Mouse (Mus musculus) myocyte (in vitro differentiated cells): ENCODE data around the gene Galntl5. TPM values are rescaled to one million over a fixed set of nuclear protein-coding genes. Genes with fewer than 3 reads are reported as not detected.

Source experiments
- H3K27me3 ChIP-seq: one replicate; pipeline ENCODE4 v1.6.1; 2011; ENCODE audit not compliant: control insufficient read depth, insufficient read depth, insufficient read length
- H3K36me3 ChIP-seq: one replicate; pipeline ENCODE4 v1.6.1; 2011; ENCODE audit not compliant: control insufficient read depth, insufficient read depth
- H3K4me2 ChIP-seq: one replicate; pipeline ENCODE4 v1.6.1; 2011; ENCODE audit warnings: low read depth, control low read depth
- H3K4me3 ChIP-seq: one replicate; pipeline ENCODE4 v1.5.1; 2011; ENCODE audit warnings: mild to moderate bottlenecking, control low read depth, moderate library complexity
- H3K79me2 ChIP-seq: one replicate; pipeline ENCODE4 v1.6.1; 2011; ENCODE audit not compliant: control insufficient read depth, insufficient read depth
- H3ac ChIP-seq: one replicate; pipeline ENCODE4 v1.6.1; 2011; ENCODE audit not compliant: control insufficient read depth, insufficient read length
- CEBPB ChIP-seq: IDR thresholded peaks from 2 replicates; pipeline ENCODE4 v1.6.1; 2011; ENCODE audit warnings: mild to moderate bottlenecking, moderate library complexity; ENCODE audit not compliant: poor library complexity, insufficient read depth, severe bottlenecking
- E2F4 ChIP-seq: IDR thresholded peaks from one replicate; pipeline ENCODE4 v1.6.1; 2011; ENCODE audit warnings: mild to moderate bottlenecking, control low read depth, moderate library complexity; ENCODE audit not compliant: insufficient read depth
- MAX ChIP-seq: IDR thresholded peaks from one replicate; pipeline ENCODE4 v1.6.1; 2011; ENCODE audit warnings: low read depth, mild to moderate bottlenecking, control low read depth
- MYOD1 ChIP-seq, 3 experiments: IDR thresholded peaks; one replicate each; pipeline ENCODE4 v1.6.1; 2011; ENCODE audit warnings: control low read depth in 2 of 3, low read depth in 2 of 3, mild to moderate bottlenecking in 2 of 3, moderate library complexity in 1 of 3; ENCODE audit not compliant: insufficient read length in 2 of 3, control insufficient read depth in 1 of 3
- MYOG ChIP-seq, 3 experiments: IDR thresholded peaks; one replicate each; pipeline ENCODE4 v1.6.1; 2011; ENCODE audit warnings: control low read depth in 2 of 3, low read depth in 2 of 3, mild to moderate bottlenecking in 2 of 3; ENCODE audit not compliant: insufficient read length in 2 of 3, control insufficient read depth in 1 of 3, insufficient read depth in 1 of 3
- POLR2A ChIP-seq: IDR thresholded peaks from one replicate; pipeline ENCODE4 v1.6.1; 2011; ENCODE audit warnings: low read depth, mild to moderate bottlenecking, control low read depth, moderate library complexity; ENCODE audit not compliant: insufficient read length
- POLR2AphosphoS2 ChIP-seq: IDR thresholded peaks from one replicate; pipeline ENCODE4 v1.6.1; 2011; ENCODE audit warnings: low read depth, control low read depth; ENCODE audit not compliant: insufficient read length
- REST ChIP-seq: IDR thresholded peaks from one replicate; pipeline ENCODE4 v1.6.1; 2011; ENCODE audit warnings: mild to moderate bottlenecking, control low read depth, moderate library complexity; ENCODE audit not compliant: insufficient read depth, insufficient read length
- SRF ChIP-seq: IDR thresholded peaks from one replicate; pipeline ENCODE4 v1.6.1; 2011; ENCODE audit warnings: low read depth; ENCODE audit not compliant: control insufficient read depth, insufficient read length
- TCF12 ChIP-seq: IDR thresholded peaks from one replicate; pipeline ENCODE4 v1.6.1; 2011; ENCODE audit warnings: mild to moderate bottlenecking, control low read depth; ENCODE audit not compliant: poor library complexity, insufficient read depth, severe bottlenecking
- TCF3 ChIP-seq: IDR thresholded peaks from one replicate; pipeline ENCODE4 v1.6.1; 2011; ENCODE audit warnings: low read depth, control low read depth; ENCODE audit not compliant: insufficient read length
- USF1 ChIP-seq: IDR thresholded peaks from one replicate; pipeline ENCODE4 v1.6.1; 2011; ENCODE audit warnings: low read depth, mild to moderate bottlenecking, control low read depth, moderate library complexity
- polyA plus RNA-seq: library from polyadenylated mRNA; unstranded; fragments of >200 nt; fragmentation: generic; extraction: Trizol; gene quantifications from one replicate; pipeline ENCODE4 v1.2.1, GENCODE M21; 2012; ENCODE audit warnings: missing spikeins

Gene Galntl5
- not detected for polyA plus RNA-seq

DNA sequence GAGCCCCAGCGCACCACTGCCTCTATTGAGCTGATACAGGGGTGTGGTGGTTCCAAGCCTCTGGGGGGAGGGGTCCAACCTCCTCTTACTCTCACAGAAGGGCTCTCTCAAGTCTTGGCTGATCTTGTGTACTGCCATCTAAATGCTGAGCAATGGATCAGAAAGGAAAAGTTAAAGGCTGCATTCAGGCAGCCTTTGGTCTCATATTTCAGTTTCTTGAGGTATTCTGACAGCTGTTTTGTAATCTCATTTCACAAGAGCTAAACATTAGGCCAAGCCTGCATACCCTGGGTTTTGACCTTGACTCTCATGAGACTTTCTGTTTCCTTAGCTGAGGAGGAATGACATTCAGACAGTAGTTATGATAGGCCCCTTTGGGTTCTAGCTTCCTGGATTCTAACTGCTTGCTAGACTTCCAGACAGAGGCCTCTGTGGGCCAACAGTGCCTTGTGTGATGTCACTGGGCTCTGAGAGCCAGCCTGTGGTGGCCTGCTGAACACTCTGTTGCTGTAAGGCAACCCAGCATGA is at the start of gene Galntl5:
Gene Galntl5, plus strand, starts transcription at position 457 of the 528 bp plus-strand sequence.
- Histone ChIP-seq H3K79me2 (no peaks in the 10 kb centered on the region), H3K27me3 (no peaks in the 10 kb centered on the region), H3ac (no peak within 1 kb of the TSS), H3K4me2 (peak within 1 kb of the TSS; percentile 30), H3K36me3 (no peaks in the 10 kb centered on the region), H3K4me3 (no peak within 1 kb of the TSS)
- TF ChIP-seq MYOD1 (IDR thresholded peaks at IDR 0.05; ENCODE audit: control insufficient read depth in 1 of 3, insufficient read length in 2 of 3, low read depth in 2 of 3) (peak in 1 of 3 experiments; percentile 54), POLR2AphosphoS2 (no peak), TCF12 (peak; percentile 15), MYOG (IDR thresholded peaks at IDR 0.05; ENCODE audit: control insufficient read depth in 1 of 3, insufficient read depth in 1 of 3, insufficient read length in 2 of 3, low read depth in 2 of 3) (no peak), MAX (no peak), E2F4 (no peak), POLR2A (no peak), TCF3 (no peak), REST (no peak), CEBPB (peak; percentile 73)

DNA sequence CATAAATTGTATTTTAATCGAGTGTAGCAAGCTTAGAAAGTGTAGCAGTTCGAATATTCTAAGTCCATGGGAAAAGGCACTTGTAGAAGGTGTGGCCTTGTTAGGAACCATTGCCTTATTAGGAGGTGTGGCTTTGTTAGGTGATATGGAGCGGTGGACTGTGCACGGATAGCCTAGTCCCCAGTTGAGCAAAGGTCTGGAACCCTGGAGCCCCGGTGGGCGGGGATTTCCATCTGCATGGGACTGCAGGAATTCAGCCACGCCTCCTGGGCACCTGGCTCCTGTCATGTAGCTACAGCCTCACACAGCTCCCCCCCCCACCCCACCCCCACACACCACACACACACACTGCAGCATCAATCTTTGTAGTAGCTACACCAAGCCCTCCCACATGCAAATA is 34.6 kb upstream of the Galntl5 start:
- no peaks in the 10 kb centered on the region for H3K36me3 ChIP-seq
- no peaks in the 10 kb centered on the region for H3K27me3 ChIP-seq
- H3K4me2 ChIP-seq, result no peak overlapping the region
- no peaks in the 10 kb centered on the region for H3K79me2 ChIP-seq
- no peak overlapping the region for H3ac ChIP-seq
- TF ChIP-seq TCF12 (no peak), MYOD1 (IDR thresholded peaks at IDR 0.05; ENCODE audit: control insufficient read depth in 1 of 3, insufficient read length in 2 of 3, low read depth in 2 of 3) (no peak), TCF3 (no peak), POLR2A (no peak)
- H3K4me3 ChIP-seq, result no peak overlapping the region

DNA sequence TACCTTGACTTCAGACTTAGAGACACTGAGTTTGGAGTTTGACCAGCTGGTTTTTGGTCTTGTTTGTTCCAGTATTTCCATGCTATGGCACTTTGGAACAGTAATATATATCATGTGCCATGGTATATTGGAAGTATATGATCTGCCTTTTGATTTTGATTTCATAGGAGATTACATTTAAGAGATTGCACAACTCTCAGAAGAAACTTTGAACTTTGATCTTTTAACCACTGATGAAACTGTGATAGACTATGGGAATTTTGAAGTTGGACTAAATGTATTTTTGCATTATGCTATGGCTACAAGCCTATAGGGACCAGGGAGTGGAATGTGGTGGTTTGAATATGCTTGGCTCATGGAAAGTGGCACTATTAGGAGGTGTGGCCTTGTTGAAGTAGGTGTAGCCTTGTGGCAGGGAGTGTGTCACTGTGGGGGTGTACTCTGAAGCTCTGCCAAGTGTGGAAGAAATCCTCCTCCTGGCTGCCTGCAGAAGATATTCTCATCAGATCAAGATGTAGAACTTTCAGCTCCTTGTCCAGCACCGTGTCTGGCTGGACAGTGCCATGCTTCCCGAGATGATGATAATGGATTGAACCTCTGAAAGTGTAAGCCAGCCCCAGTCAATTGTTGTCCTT is 31.8 kb upstream of the Galntl5 start:
- TF ChIP-seq SRF (no peak), REST (no peak), POLR2A (no peak), E2F4 (no peak), TCF12 (no peak), MYOD1 (IDR thresholded peaks at IDR 0.05; ENCODE audit: control insufficient read depth in 1 of 3, insufficient read length in 2 of 3, low read depth in 2 of 3) (no peak), CEBPB (no peak), TCF3 (no peak), MYOG (IDR thresholded peaks at IDR 0.05; ENCODE audit: control insufficient read depth in 1 of 3, insufficient read depth in 1 of 3, insufficient read length in 2 of 3, low read depth in 2 of 3) (no peak), MAX (no peak), POLR2AphosphoS2 (no peak), USF1 (no peak)
- H3K27me3 ChIP-seq, result no peaks in the 10 kb centered on the region
- H3K4me2 ChIP-seq, result no peak overlapping the region
- no peak overlapping the region for H3ac ChIP-seq
- H3K79me2 ChIP-seq, result no peaks in the 10 kb centered on the region
- no peak overlapping the region for H3K4me3 ChIP-seq
- no peaks in the 10 kb centered on the region for H3K36me3 ChIP-seq

DNA sequence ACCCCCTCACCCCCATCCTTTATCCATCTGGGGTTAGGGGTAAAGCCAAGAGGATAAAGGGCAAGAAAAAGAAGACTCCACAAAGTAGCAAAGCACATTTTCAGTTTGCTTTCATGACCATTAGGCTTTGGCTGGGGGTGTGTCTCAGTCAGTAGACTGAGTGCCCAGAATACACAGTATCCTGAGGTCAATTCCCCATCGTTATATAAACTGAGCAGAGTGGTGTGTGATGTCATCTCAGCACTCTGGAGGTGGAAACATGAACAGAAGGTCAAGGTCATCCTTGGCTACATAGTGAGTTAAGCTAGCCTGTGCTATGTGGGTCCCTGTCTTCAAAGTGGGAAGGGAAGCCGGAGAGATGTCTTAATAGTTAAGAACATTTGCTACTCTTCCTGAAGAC is 27.8 kb upstream of the Galntl5 start:
- no peak overlapping the region for H3K4me3 ChIP-seq
- no peak overlapping the region for H3ac ChIP-seq
- H3K27me3 ChIP-seq, result peaks cover 7% of the 10 kb centered on the region
- no peak overlapping the region for H3K4me2 ChIP-seq
- H3K36me3 ChIP-seq, result no peaks in the 10 kb centered on the region
- TF ChIP-seq MYOD1 (IDR thresholded peaks at IDR 0.05; ENCODE audit: control insufficient read depth in 1 of 3, insufficient read length in 2 of 3, low read depth in 2 of 3) (no peak), CEBPB (no peak), MAX (no peak), TCF12 (no peak), TCF3 (no peak), POLR2AphosphoS2 (no peak), MYOG (IDR thresholded peaks at IDR 0.05; ENCODE audit: control insufficient read depth in 1 of 3, insufficient read depth in 1 of 3, insufficient read length in 2 of 3, low read depth in 2 of 3) (no peak), E2F4 (no peak), SRF (no peak)
- no peaks in the 10 kb centered on the region for H3K79me2 ChIP-seq

DNA sequence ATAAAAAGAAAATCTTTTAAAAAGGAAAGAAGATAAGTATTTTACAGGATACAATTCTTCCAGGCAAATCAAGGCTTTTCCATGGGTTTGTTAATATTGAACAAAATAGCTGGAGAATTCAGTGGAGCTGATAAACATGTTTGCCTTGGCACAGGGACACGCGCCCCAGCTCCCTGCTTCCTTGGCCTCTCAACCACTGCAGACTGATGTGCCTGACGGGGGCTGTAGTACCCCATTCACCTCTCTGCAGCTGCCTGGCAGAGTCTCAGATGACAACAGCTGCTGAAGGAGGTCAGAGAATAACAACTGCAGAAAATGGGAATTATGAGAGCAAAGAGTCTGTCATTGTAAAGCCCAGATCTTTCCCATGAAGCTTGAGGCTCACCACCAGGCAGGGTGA is 27.3 kb upstream of the Galntl5 start:
- H3K36me3 ChIP-seq, result no peaks in the 10 kb centered on the region
- no peaks in the 10 kb centered on the region for H3K79me2 ChIP-seq
- peaks cover 7% of the 10 kb centered on the region for H3K27me3 ChIP-seq
- no peak overlapping the region for H3ac ChIP-seq
- no peak overlapping the region for H3K4me3 ChIP-seq
- peak overlapping the region; percentile 6 for H3K4me2 ChIP-seq
- TF ChIP-seq MYOG (IDR thresholded peaks at IDR 0.05; ENCODE audit: control insufficient read depth in 1 of 3, insufficient read depth in 1 of 3, insufficient read length in 2 of 3, low read depth in 2 of 3) (peak in 2 of 3 experiments; percentile 32 to 44), POLR2AphosphoS2 (no peak), MAX (no peak), E2F4 (no peak), MYOD1 (IDR thresholded peaks at IDR 0.05; ENCODE audit: control insufficient read depth in 1 of 3, insufficient read length in 2 of 3, low read depth in 2 of 3) (peak in 2 of 3 experiments; percentile 64 to 85)
